In genomic region chr15:86719088-86719487, GRCm38 (mm10) we compare ENCODE assay signal across 24 mouse cellular contexts.
"Had no signal": no experiment of that assay in that cellular context is flagged by ENCODE, and none has a peak within 500 bp of the region (broad histone marks: within the 10 kb centered on the region; RNA-seq: fewer than 3 reads in every experiment).

No protein-coding gene starts in this region.

- H3K27ac ChIP-seq: heart, adult 2 months; heart, embryonic 13.5 days; heart, embryonic 15.5 days; hindbrain, embryonic 13.5 days; hindbrain, embryonic 15.5 days; hindbrain, postnatal 0 days; layer of hippocampus, adult 2 months; left cerebral cortex, adult 2 months; limb, embryonic 10.5 days; limb, embryonic 12.5 days had no signal

- H3K4me1 ChIP-seq: heart, embryonic 15.5 days; limb, embryonic 10.5 days; limb, embryonic 12.5 days had no signal

- H3K36me3 ChIP-seq: heart, embryonic 13.5 days; heart, embryonic 15.5 days; hindbrain, embryonic 13.5 days; hindbrain, embryonic 15.5 days; limb, embryonic 10.5 days; limb, embryonic 12.5 days had no signal

- DNase-seq: gastrocnemius, postnatal 14 days; gastrocnemius, postnatal 36 days; heart, adult 11 months; heart, adult 2 months; heart, postnatal 14 days; heart, postnatal 36 days; kidney, adult 11 months; kidney, adult 2 months; kidney, adult 9 months; kidney, postnatal 10 days; kidney, postnatal 25 days; kidney, postnatal 4 days; liver had no signal

- H3K4me2 ChIP-seq: heart, embryonic 11.5 days; heart, embryonic 13.5 days; heart, embryonic 15.5 days; hindbrain, embryonic 13.5 days; hindbrain, embryonic 15.5 days; limb, embryonic 12.5 days had no signal

- H3K9me3 ChIP-seq: heart, embryonic 15.5 days; hindbrain, embryonic 15.5 days; limb, embryonic 10.5 days had no signal

- H3K27me3 ChIP-seq: heart, embryonic 15.5 days; hindbrain, embryonic 13.5 days; hindbrain, embryonic 15.5 days; limb, embryonic 12.5 days had no signal

- H3K9ac ChIP-seq: heart, embryonic 13.5 days; heart, embryonic 15.5 days; hindbrain, embryonic 13.5 days; hindbrain, embryonic 15.5 days; limb, embryonic 12.5 days had no signal

- ATAC-seq: hindbrain, postnatal 0 days; intestine, embryonic 16.5 days had no signal

- H3K4me3 ChIP-seq: heart, adult 2 months; heart, embryonic 13.5 days; heart, embryonic 15.5 days; hindbrain, embryonic 13.5 days; hindbrain, embryonic 15.5 days; layer of hippocampus, adult 2 months; left cerebral cortex, adult 2 months; limb, embryonic 10.5 days; limb, embryonic 12.5 days had no signal
